Mouse (Mus musculus) limb, embryonic 13.5 days (tissue): ENCODE measurements around the gene Anapc16. TPM values are rescaled to one million over a fixed set of nuclear protein-coding genes. Genes with fewer than 3 reads are reported as not detected.
A peak's percentile ranks its signal among the peaks of the same experiment; 100 is the strongest.

Experiments used
- ATAC-seq: fragments of 200-750 bp; cut with Nextera tagmentation; 2 replicates; pipeline ENCODE4 v1.8.0; 2017; ENCODE audit warnings: low read depth, moderate number of reproducible peaks, moderate TSS enrichment; ENCODE audit not compliant: low FRiP score
- H3K27ac ChIP-seq: fragments of 300-500 bp; sonication (generic); 2 replicates; pipeline ENCODE4 v1.5.1; 2015; ENCODE audit warnings: inconsistent platforms, mild to moderate bottlenecking, moderate library complexity
- H3K27me3 ChIP-seq: fragments of 300-500 bp; sonication (generic); 2 replicates; pipeline ENCODE4 v1.6.1; 2015; ENCODE audit warnings: mild to moderate bottlenecking, inconsistent platforms
- H3K36me3 ChIP-seq: fragments of 300-500 bp; sonication (generic); 2 replicates; pipeline ENCODE4 v1.6.1; 2015; ENCODE audit warnings: inconsistent platforms, mild to moderate bottlenecking, moderate library complexity
- H3K4me1 ChIP-seq: fragments of 300-500 bp; sonication (generic); 2 replicates; pipeline ENCODE4 v1.6.1; 2015; ENCODE audit warnings: inconsistent platforms
- H3K4me2 ChIP-seq: fragments of 300-500 bp; sonication (generic); replicated peaks from 2 replicates; pipeline ENCODE4 v1.6.1; 2015; ENCODE audit warnings: inconsistent platforms, mild to moderate bottlenecking, moderate library complexity
- H3K4me3 ChIP-seq: fragments of 300-500 bp; sonication (generic); 2 replicates; pipeline ENCODE4 v1.5.1; 2015; ENCODE audit warnings: moderate library complexity, mild to moderate bottlenecking, inconsistent platforms
- H3K9ac ChIP-seq: fragments of 300-500 bp; sonication (generic); 2 replicates; pipeline ENCODE4 v1.6.1; 2015; ENCODE audit warnings: mild to moderate bottlenecking, inconsistent platforms
- H3K9me3 ChIP-seq: fragments of 300-500 bp; sonication (generic); 2 replicates; pipeline ENCODE4 v1.6.1; 2016; ENCODE audit warnings: inconsistent platforms
- WGBS: fragments of 180-500 bp; shearing (Covaris S2); methylation state at CpG from one replicate; pipeline ENCODE4 v1.1.7; 2015; 5-methylcytosine and 5-hydroxymethylcytosine counted together
- polyA plus RNA-seq: library from polyadenylated mRNA; unstranded; fragments of >200 nt; fragmentation: Nextera tagmentation; extraction: Ambion mirVana; gene quantifications from 2 replicates; pipeline ENCODE4 v1.2.1, GENCODE M21; 2015

Anapc16 gene
- polyA plus RNA-seq, 1 experiment from 2014 or later = 128 TPM

- peak overlapping the region; percentile 53; the same call in 1 of the 2 replicates for H3K27ac ChIP-seq
- ATAC-seq = no peak
These were observed 35.5 kb downstream of the Anapc16 start for GRCm38 (mm10) chr10:59967309-59967942.

GRCm38 (mm10) chr10:59966743-59967142, 36.2 kb downstream of the Anapc16 start:
- H3K9me3 ChIP-seq = no peaks in the 10 kb centered on the region
- H3K27ac ChIP-seq = peak overlapping the region; percentile 99
- no peak overlapping the region for H3K4me3 ChIP-seq
- no peak for ATAC-seq
- H3K4me1 ChIP-seq = peaks cover 64% of the 10 kb centered on the region
- no peaks in the 10 kb centered on the region for H3K27me3 ChIP-seq
- H3K36me3 ChIP-seq = no peaks in the 10 kb centered on the region
- H3K9ac ChIP-seq = no peak overlapping the region
- H3K4me2 ChIP-seq = no peak overlapping the region
- 94% methylated on average over 6 of the region's 6 CpGs for WGBS

More at GRCm38 (mm10) chr10:59967309-59967942, 35.5 kb downstream of the Anapc16 start:
- Histone ChIP-seq H3K36me3 (no peaks in the 10 kb centered on the region), H3K4me3 (no peak overlapping the region), H3K4me2 (no peak overlapping the region), H3K27me3 (no peaks in the 10 kb centered on the region), H3K9ac (no peak overlapping the region), H3K4me1 (peaks cover 65% of the 10 kb centered on the region), H3K9me3 (no peaks in the 10 kb centered on the region)
- WGBS = 77% methylated on average over 6 of the region's 6 CpGs

- Histone ChIP-seq H3K9me3 (no peaks in the 10 kb centered on the region), H3K27me3 (no peaks in the 10 kb centered on the region), H3K4me3 (no peak overlapping the region), H3K4me2 (peak overlapping the region; percentile 53), H3K27ac (peak overlapping the region; percentile 99), H3K4me1 (peaks cover 60% of the 10 kb centered on the region), H3K9ac (peak overlapping the region; percentile 39; the same call in 1 of the 2 replicates), H3K36me3 (no peaks in the 10 kb centered on the region)
- peak; percentile 76 for ATAC-seq
- 19% methylated on average over 8 of the region's 8 CpGs for WGBS
These were observed 37.1 kb downstream of the Anapc16 start for GRCm38 (mm10) chr10:59965788-59966187.

- Histone ChIP-seq H3K27ac (peak overlapping the region; percentile 99), H3K9me3 (no peaks in the 10 kb centered on the region), H3K4me1 (peaks cover 55% of the 10 kb centered on the region), H3K36me3 (no peaks in the 10 kb centered on the region), H3K4me3 (peak overlapping the region; percentile 8; the same call in 1 of the 2 replicates), H3K4me2 (peak overlapping the region; percentile 53), H3K9ac (peak overlapping the region; percentile 39), H3K27me3 (no peaks in the 10 kb centered on the region)
- ATAC-seq = peak; percentile 4; the same call in 1 of the 2 replicates
- 24% methylated on average over 9 of the region's 9 CpGs for WGBS
These were observed 37.6 kb downstream of the Anapc16 start for GRCm38 (mm10) chr10:59965362-59965695.

- Histone ChIP-seq H3K36me3 (no peaks in the 10 kb centered on the region), H3K9ac (peak overlapping the region; percentile 39), H3K4me1 (peaks cover 49% of the 10 kb centered on the region), H3K27ac (peak overlapping the region; percentile 99), H3K4me2 (peak overlapping the region; percentile 53), H3K4me3 (peak overlapping the region; percentile 8), H3K9me3 (no peaks in the 10 kb centered on the region), H3K27me3 (no peaks in the 10 kb centered on the region)
- WGBS = 6% methylated on average over 20 of the region's 23 CpGs
- ATAC-seq = peak; percentile 82
These were observed 38.2 kb downstream of the Anapc16 start for GRCm38 (mm10) chr10:59964504-59965361.

- Histone ChIP-seq H3K4me3 (no peak overlapping the region), H3K4me2 (no peak overlapping the region), H3K9me3 (no peaks in the 10 kb centered on the region), H3K27ac (peak overlapping the region; percentile 99), H3K4me1 (peaks cover 49% of the 10 kb centered on the region), H3K27me3 (no peaks in the 10 kb centered on the region), H3K36me3 (no peaks in the 10 kb centered on the region), H3K9ac (no peak overlapping the region)
- ATAC-seq = no peak
- WGBS = 64% methylated on average over 2 of the region's 2 CpGs
These were observed 39.3 kb downstream of the Anapc16 start for GRCm38 (mm10) chr10:59963609-59964008.

GRCm38 (mm10) chr10:59959517-59959916, 43.4 kb downstream of the Anapc16 start:
- Histone ChIP-seq H3K4me2 (no peak overlapping the region), H3K4me1 (peaks cover 41% of the 10 kb centered on the region), H3K27me3 (no peaks in the 10 kb centered on the region), H3K36me3 (no peaks in the 10 kb centered on the region), H3K27ac (no peak overlapping the region), H3K9ac (no peak overlapping the region), H3K4me3 (no peak overlapping the region), H3K9me3 (no peaks in the 10 kb centered on the region)
- WGBS = 76% methylated on average over 12 of the region's 12 CpGs
- no peak for ATAC-seq

- peaks cover 31% of the 10 kb centered on the region for H3K4me1 ChIP-seq
- ATAC-seq = no peak
- 47% methylated on average over 5 of the region's 5 CpGs for WGBS
- H3K4me3 ChIP-seq = no peak overlapping the region
- H3K9me3 ChIP-seq = no peaks in the 10 kb centered on the region
- H3K27me3 ChIP-seq = no peaks in the 10 kb centered on the region
- H3K4me2 ChIP-seq = no peak overlapping the region
- H3K27ac ChIP-seq = no peak overlapping the region; the same call in 1 of the 2 replicates
- H3K9ac ChIP-seq = no peak overlapping the region
- H3K36me3 ChIP-seq = no peaks in the 10 kb centered on the region
These were observed 44.5 kb downstream of the Anapc16 start for GRCm38 (mm10) chr10:59958458-59958857.

- Histone ChIP-seq H3K4me2 (peak overlapping the region; percentile 54), H3K36me3 (no peaks in the 10 kb centered on the region), H3K4me3 (peak overlapping the region; percentile 15; the same call in 1 of the 2 replicates), H3K27me3 (no peaks in the 10 kb centered on the region), H3K27ac (peak overlapping the region; percentile 28; the same call in 1 of the 2 replicates), H3K9me3 (no peaks in the 10 kb centered on the region), H3K4me1 (peaks cover 36% of the 10 kb centered on the region), H3K9ac (peak overlapping the region; percentile 48; the same call in 1 of the 2 replicates)
- no peak for ATAC-seq
- WGBS = 17% methylated on average over 25 of the region's 25 CpGs
These were observed 45.5 kb downstream of the Anapc16 start for GRCm38 (mm10) chr10:59957171-59958149.

GRCm38 (mm10) chr10:59956681-59957080, 46.3 kb downstream of the Anapc16 start:
- Histone ChIP-seq H3K27ac (no peak overlapping the region), H3K36me3 (no peaks in the 10 kb centered on the region), H3K4me2 (no peak overlapping the region), H3K9me3 (no peaks in the 10 kb centered on the region), H3K27me3 (no peaks in the 10 kb centered on the region), H3K9ac (no peak overlapping the region), H3K4me1 (peaks cover 36% of the 10 kb centered on the region), H3K4me3 (no peak overlapping the region)
- WGBS = 62% methylated on average over 5 of the region's 5 CpGs
- ATAC-seq = no peak

GRCm38 (mm10) chr10:59953564-59954039, 49.3 kb downstream of the Anapc16 start:
- WGBS = 47% methylated on average over 7 of the region's 7 CpGs
- peaks cover 15% of the 10 kb centered on the region for H3K36me3 ChIP-seq
- ATAC-seq = no peak
- H3K9ac ChIP-seq = no peak overlapping the region
- no peak overlapping the region for H3K4me3 ChIP-seq
- H3K27me3 ChIP-seq = no peaks in the 10 kb centered on the region
- peaks cover 51% of the 10 kb centered on the region for H3K4me1 ChIP-seq
- H3K9me3 ChIP-seq = no peaks in the 10 kb centered on the region
- no peak overlapping the region for H3K27ac ChIP-seq
- no peak overlapping the region for H3K4me2 ChIP-seq
